Mouse (Mus musculus) bone marrow, adult 2 months (tissue): Measurements from ENCODE around the gene Zbtb32.

ENCODE experiments used
- CTCF ChIP-seq: fragments of 200-500 bp; IDR thresholded peaks from 2 replicates; pipeline ENCODE4 v1.5.1; 2011; ENCODE audit warnings: low read length, control low read depth; ENCODE audit not compliant: control insufficient read depth, insufficient read depth
- POLR2A ChIP-seq: fragments of 200-500 bp; IDR thresholded peaks from 2 replicates; pipeline ENCODE4 v1.6.1; 2011; ENCODE audit warnings: low read depth, mild to moderate bottlenecking, control low read depth, low read length, borderline replicate concordance; ENCODE audit not compliant: control insufficient read depth

- TF ChIP-seq POLR2A (no peak), CTCF (no peak)
Observed at GRCm38 (mm10) chr7:30639083-30639482, 40.4 kb upstream of the Zbtb32 start.
